Mouse (Mus musculus): ENCODE data around the gene Dnajc10. TPM values are rescaled to one million over a fixed set of nuclear protein-coding genes. Genes with fewer than 3 reads are reported as not detected.

The Dnajc10 gene
- polyA plus RNA-seq, 1 experiment, result 15.3 TPM

GRCm38 (mm10) chr2:80388341-80388740, 73.1 kb downstream of the Dnajc10 start:
- H3K4me3 ChIP-seq (ENCODE audit: insufficient read depth, low read depth, low read length), result no peak overlapping the region
- no peak overlapping the region for H3K27ac ChIP-seq (replicated peaks; ENCODE audit: low read depth, low read length)
- H3K4me1 ChIP-seq (ENCODE audit: control insufficient read depth, insufficient read depth, insufficient read length, low read length), result no peaks in the 10 kb centered on the region

- Histone ChIP-seq H3K4me1 (ENCODE audit: control insufficient read depth, insufficient read depth, insufficient read length, low read length) (no peaks in the 10 kb centered on the region), H3K4me3 (ENCODE audit: insufficient read depth, low read depth, low read length) (no peak overlapping the region), H3K27ac (replicated peaks; ENCODE audit: low read depth, low read length) (no peak overlapping the region)
Observed at GRCm38 (mm10) chr2:80396057-80396456, 80.8 kb downstream of the Dnajc10 start.

- Histone ChIP-seq H3K4me1 (ENCODE audit: control insufficient read depth, insufficient read depth, insufficient read length, low read length) (no peaks in the 10 kb centered on the region), H3K27ac (replicated peaks; ENCODE audit: low read depth, low read length) (no peak overlapping the region), H3K4me3 (ENCODE audit: insufficient read depth, low read depth, low read length) (no peak overlapping the region)
Observed at GRCm38 (mm10) chr2:80396864-80397263, 81.6 kb downstream of the Dnajc10 start.

GRCm38 (mm10) chr2:80398595-80399099, 83.4 kb downstream of the Dnajc10 start:
- Histone ChIP-seq H3K27ac (replicated peaks; ENCODE audit: low read depth, low read length) (no peak overlapping the region), H3K4me3 (ENCODE audit: insufficient read depth, low read depth, low read length) (no peak overlapping the region), H3K4me1 (ENCODE audit: control insufficient read depth, insufficient read depth, insufficient read length, low read length) (no peaks in the 10 kb centered on the region)

Other genes starting within 250 kb of the Dnajc10 start
- 25.0 and 32.2 TPM in 2 replicates for gene Pde1a, start 186.0 kb upstream of the Dnajc10 start, polyA plus RNA-seq (2012; ENCODE audit: insufficient read depth, insufficient read length, missing spikeins)
- gene Prdx6b, start 23.0 kb upstream of the Dnajc10 start, polyA plus RNA-seq (2012; ENCODE audit: insufficient read depth, insufficient read length, missing spikeins), result not detected in 2 replicates
- gene Frzb, start 132.2 kb downstream of the Dnajc10 start, polyA plus RNA-seq (2012; ENCODE audit: insufficient read depth, insufficient read length, missing spikeins), result not detected in 2 replicates